Mouse (Mus musculus) midbrain, embryonic 15.5 days (tissue): Measurements from ENCODE around the gene Lyve1. TPM values are rescaled to one million over a fixed set of nuclear protein-coding genes. Genes with fewer than 3 reads are reported as not detected.

ENCODE experiments used
- microRNA-seq: library from miRNA; unstranded; fragments of <30 nt; microRNA quantifications from one replicate; pipeline ENCODE4, GENCODE M21; 2016
- polyA plus RNA-seq: library from polyadenylated mRNA; unstranded; fragments of >200 nt; fragmentation: Nextera tagmentation; extraction: Ambion mirVana; gene quantifications from 2 replicates; pipeline ENCODE4 v1.2.1, GENCODE M21; 2015

Lyve1 gene
- polyA plus RNA-seq, 1 experiment from 2014 or later, result 6.9 TPM

Small RNA genes lying within 50 kb of the gene (microRNA-seq; reads per million reads assigned to microRNA genes)
- gene Gm47282, result not detected

Other genes starting within 250 kb of the Lyve1 start
- gene Sbf2, start 248.3 kb downstream of the Lyve1 start, polyA plus RNA-seq, result 63.9 and 69.6 TPM in 2 replicates
- gene Adm, start 235.6 kb downstream of the Lyve1 start, polyA plus RNA-seq, result 4.3 and 4.8 TPM in 2 replicates
- 9.7 and 10.1 TPM in 2 replicates for gene Ampd3, start 95.0 kb downstream of the Lyve1 start, polyA plus RNA-seq
- 30.7 and 35.5 TPM in 2 replicates for gene Rnf141, start 18.8 kb downstream of the Lyve1 start, polyA plus RNA-seq
- gene Mrvi1, start 119.2 kb upstream of the Lyve1 start, polyA plus RNA-seq, result 0.59 and 0.60 TPM in 2 replicates
- 86.0 and 91.8 TPM in 2 replicates for gene Ctr9, start 165.7 kb upstream of the Lyve1 start, polyA plus RNA-seq
- 1,075 and 1,130 TPM in 2 replicates for gene Eif4g2, start 219.8 kb upstream of the Lyve1 start, polyA plus RNA-seq